Mouse (Mus musculus) granulocyte monocyte progenitor cell, adult 5-6 weeks (primary cell): Measurements from ENCODE around the gene B3gnt2. TPM values are rescaled to one million over a fixed set of nuclear protein-coding genes. Genes with fewer than 3 reads are reported as not detected.

ENCODE experiments used
- ATAC-seq: replicated peaks from 2 replicates; pipeline ENCODE4 v1.8.0; 2016; ENCODE audit warnings: mild to moderate bottlenecking, moderate TSS enrichment, inconsistent platforms; ENCODE audit not compliant: poor library complexity, severe bottlenecking
- total RNA-seq, 2 experiments: library from RNA; stranded (forward) in 1 of 2; stranded (reverse) in 1 of 2; fragments of 200-712, 200-1000 nt in 1 of 2; fragments of >200 nt in 1 of 2; fragmentation: Nextera tagmentation in 1 of 2; gene quantifications; 2 replicates each; pipeline ENCODE4 v1.2.3; 2014 to 2017

B3gnt2 gene
- total RNA-seq, 2 experiments from 2014 or later = 12.3 to 41.3 TPM

DNA sequence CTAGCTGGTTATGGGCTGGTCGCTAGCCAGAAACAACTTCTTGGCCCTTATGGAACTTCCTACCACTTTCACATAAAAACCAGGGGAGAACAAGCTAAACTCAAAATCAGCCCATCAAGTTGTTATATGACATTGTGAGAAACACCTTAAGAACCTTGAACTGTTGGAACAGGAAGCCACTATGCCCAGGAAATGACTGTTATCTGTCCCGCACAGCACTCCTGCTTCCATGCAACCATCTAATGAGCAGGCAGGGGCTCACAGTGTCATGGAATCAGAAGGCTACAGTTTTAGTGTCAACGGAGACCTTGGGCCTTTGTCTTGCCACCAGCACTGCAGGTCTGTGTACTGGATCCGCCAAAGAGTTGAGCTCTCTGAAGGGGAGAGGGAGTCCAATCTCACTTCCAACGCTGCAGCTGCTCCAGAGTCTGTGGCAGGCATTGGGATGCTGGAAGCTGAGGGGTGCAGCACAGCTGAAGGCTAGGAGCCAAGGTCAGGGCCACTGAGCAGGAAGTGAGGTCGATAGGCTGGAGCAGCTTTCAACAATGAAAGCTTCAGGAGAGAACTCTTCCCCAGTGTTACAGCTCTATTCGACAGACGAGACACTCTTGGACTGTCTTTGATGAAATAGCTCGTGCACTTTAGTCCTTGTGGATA lies 36.6 kb downstream of the B3gnt2 start:
- 0 out of 2 replicates have a peak, but pooled peaks have one; percentile 7 for ATAC-seq

DNA sequence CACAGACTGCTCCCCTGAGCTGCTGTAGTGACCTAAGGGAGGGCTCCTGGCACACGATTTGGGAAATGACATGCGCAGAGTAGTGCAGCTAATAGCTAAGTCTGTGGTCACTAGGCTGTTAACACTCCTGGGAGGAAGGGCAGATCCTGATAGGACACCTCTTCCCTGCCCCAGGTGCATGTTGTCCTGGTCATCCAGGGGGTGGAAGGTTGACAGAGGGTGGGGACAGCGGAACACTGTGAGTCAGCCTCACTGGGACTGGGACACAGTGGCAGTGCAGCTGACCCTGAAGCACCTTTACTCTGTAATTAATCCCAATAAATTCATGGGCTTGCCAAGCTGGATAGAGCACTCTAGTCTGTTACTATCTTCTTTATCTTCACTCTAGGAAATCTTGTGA lies 39.5 kb downstream of the B3gnt2 start:
- no peak for ATAC-seq

DNA sequence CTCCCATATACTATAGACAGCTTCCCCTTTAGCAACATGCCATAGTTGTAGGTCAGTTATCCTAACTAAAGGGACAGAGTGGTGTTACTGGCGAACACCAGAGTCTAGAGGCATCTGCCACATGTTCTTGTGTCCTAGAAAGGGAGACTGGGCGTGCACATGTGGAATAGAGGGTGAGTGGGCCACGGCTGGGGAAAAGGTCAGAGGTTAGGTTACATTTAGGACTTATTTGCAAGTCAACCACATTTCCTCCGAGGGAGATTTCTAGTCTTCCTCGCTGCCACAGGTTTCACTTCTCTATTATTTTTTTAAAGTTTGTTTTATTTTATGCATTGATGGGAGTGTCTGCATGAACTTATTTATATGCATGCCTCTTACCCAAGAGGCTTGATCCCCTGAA lies 42.4 kb downstream of the B3gnt2 start:
- peak; percentile 39 for ATAC-seq

DNA sequence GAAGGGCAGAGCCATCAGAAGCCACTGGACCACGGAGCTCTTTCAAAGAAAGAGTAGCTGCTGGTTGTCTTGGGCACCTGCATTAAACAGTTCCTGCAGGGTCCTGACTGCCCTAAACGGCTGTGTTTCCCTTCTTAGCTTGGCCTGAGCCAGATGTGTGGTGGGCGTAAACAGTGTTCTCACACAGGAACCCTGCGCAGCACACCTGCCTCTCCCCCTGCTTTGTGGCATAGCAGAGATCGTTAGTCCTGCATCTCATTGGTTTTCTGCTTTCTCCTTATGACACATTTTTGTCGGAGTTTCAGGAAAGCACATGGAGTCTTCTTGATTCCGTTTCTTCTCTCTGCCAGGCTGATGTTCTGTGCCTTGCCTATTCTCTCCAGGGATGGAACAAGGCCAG lies 44.9 kb downstream of the B3gnt2 start:
- no peak for ATAC-seq

DNA sequence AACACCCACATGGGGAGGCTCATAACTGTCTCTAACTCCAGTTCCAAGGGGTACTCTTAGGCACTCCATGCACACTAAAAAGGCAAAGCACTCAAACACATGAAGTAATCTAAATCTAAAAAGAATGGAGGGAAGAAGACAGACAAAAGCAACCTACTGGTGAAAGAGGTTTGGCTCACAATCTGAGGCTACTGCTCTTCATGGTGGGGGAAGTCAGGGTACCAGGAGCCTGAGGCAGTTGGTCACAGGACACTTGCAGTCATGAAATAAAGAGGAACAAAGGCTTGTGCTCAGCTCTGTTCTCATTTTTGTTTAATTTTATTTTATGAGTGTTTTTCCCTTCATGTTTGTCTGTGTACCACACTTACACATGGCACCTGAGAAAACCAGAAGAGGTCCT lies 45.6 kb downstream of the B3gnt2 start:
- peak; percentile 46 for ATAC-seq

DNA sequence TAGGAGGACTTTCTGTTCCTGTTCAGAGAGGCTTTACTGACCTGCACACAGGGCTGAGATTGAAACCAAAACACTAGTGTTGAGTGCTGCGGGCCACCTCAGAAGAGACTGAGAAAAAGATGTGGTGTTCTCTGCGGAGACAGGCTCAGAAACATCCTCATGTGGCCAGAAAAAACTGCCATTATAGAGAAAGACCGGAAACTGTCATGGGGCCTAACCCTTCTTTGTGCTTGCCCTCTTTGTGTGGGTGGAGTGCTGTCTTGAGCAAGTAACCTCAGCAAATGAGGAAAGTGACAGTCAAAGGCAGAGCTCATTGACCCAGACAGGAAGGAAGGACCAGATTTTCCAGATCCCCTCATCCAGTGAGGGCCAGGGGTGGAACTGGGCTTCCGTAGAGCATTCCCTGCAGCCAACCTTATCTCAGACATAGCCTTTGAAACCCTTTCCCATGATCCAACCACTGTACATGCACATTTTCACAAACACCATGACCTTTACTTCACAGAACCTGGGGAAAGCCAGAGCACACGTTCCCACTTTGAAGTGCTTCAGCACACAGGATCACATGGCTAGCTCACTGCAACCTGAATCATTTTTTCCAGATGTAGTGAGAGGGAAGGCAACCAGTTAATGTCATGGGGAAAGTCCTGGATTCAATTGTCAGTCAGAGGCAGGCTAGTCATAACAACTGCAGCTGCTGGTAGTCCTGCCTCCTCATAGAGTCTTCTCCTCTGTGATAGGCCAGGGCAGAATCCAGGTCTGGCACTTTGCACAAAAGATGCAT lies 46.6 kb downstream of the B3gnt2 start:
- peak; percentile 70 for ATAC-seq

DNA sequence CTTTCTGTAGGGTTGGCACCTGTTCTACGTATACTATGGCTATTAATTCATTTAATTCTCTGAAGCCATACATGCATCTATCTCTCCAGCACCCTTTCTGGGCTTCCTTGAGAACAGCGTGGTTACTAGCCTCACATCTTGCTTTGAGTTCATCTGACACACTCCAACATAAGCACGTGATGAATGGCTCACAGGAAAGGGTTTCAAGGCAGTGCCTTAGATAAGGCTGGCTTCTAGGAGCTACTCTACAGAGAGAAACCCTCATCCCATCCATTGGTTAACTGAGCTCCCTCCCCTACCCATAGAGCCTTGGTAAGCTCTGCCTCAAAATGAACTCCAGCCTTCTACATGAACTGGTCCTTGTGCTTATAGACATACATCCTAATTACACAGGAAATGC lies 47.3 kb downstream of the B3gnt2 start:
- no peak for ATAC-seq

DNA sequence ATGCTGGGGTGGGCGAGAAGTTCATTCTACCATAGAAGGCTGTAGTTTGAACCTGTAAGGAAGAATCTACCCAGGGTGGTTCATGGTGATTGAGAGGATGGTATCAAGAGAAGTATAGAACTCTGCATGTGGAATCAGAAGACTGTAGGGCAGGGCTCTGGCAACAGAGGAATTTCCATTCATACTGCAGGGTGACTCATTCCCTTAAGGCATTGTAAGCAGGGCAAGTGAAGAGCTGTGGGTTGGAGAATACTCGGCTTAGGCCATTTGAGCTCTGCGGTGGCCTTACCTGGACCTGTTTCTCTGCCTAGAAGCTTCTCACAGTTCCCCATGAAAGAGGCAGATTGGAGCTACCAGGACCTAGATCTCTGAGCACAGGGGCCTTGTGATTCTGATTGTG lies 49.3 kb downstream of the B3gnt2 start:
- ATAC-seq = no peak

DNA sequence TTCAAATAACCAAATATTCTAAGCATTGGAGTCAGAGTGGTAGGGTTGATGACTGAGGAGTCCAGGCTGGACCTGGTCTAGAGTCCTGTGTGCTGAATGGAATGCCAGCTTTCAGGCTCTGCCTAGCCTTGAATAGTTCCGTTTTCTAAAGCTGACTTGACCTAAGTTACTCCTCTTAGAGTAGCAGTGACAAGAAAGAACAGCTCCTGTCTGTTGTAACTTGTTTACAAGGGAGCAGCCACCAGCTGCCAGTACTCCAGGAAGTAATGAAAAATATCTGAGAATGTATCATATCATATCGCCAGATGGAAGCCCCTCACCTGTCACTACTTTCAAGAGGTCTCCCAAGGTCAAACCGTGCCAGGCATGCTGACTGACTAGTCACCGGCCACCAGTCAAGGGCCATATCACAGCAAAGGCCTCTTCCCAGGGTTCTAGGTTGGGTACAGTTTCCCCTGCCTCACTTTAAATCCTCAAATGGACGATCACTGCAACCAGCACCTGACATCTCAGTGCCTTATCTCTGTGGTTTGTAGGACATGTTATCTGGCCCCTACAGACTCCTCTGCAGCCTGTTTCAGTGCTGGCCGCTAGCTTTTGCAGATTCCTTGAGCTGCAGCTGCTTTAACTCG lies 51.2 kb downstream of the B3gnt2 start:
- peak; percentile 10; the same call in 1 of the 2 replicates for ATAC-seq

DNA sequence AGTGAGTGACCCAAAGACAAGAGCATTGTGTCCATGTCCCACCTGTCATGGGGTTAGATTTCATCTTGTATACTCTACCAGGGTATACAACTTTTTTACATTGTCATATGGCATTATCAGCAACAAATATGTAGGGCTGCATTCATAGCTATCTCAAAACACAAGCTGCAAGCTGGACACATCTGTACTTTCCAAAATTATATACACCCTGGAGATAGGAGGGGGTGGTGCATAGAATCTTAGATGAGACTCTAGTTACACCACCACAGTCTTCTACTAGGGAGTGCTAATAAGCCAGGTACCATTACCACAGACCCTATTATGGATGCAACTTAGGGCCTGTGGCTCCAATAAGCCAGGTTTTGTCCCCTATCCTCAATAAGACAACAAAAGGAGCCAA lies 52.7 kb downstream of the B3gnt2 start:
- ATAC-seq = no peak

DNA sequence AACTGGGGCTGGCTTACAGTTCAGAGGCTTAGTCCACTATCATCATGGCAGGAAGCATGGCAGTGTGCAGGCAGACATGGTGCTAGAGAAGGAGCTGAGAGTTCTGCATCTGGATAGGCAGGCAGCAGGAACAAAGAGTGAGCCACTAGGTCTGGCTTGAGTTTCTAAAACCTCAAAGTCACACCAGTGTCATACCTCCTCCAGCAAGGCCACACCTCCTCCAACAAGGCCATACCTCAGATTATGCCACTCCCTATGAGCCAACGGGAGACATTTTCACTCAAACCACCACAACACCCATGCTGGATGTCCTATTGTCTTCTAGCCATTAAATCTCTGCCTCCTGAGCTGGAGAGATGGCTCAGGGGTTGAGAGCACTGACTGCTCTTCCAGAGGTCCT lies 55.6 kb downstream of the B3gnt2 start:
- ATAC-seq = no peak

DNA sequence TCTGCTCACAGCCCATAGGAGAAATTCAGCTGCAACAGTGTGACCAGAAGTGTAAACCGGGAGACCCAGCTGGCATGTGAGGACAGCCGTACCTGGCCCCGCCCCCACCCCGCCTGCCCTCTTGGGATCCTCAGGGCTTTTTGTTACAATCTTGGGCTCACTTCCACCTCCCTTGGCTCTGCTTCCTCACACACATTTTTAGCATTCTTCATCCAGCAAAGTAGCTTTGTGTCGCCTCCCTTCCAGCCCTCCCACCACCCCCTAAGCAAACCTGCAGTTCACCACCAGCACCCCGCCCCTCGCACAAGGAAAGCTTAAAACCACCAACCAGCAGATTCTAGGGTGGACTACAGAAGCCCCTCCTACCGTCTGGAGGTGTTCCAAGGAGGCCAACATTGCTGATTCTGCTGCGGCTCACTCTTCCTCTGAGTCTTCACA lies 60.8 kb downstream of the B3gnt2 start:
- ATAC-seq = peak; percentile 79

DNA sequence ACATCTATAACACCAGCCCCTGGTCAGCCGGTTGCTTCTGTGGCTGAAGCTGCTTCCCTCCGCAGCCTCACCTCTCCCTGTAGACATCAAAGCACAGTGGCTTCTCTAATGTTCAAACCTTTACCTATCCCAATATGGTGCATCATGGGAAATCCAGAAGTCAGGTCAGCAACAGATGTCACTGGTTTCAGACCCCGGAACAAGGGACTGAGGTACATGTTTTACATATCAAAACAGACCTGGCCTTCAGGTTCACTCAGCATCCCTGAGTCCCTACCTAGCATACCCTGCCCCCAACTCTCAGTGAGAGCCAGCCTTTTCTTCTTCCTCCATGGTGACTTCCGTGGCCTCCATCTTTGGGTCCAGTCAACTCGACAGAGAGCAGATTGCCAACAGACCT lies 61.8 kb downstream of the B3gnt2 start:
- no peak for ATAC-seq

DNA sequence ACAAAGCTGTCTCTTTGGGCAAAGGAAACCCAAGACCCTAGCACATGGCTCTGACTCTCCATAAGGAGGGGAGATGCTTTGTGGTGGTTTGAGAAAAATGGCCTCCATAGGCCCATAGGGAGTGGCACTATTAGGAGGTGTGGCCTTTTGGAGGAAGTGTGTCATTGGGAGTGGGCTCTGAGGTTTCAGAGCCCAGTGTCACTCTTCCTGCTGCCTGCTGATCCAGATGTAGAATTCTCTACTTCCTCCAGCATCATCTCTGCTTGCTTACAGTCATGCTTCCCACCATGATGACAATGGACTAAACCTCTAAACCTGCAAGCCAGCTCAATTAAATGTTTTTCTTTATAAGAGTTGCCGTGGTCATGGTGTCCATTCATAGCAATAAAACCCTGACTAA lies 66.0 kb downstream of the B3gnt2 start:
- peak; percentile 64 for ATAC-seq

DNA sequence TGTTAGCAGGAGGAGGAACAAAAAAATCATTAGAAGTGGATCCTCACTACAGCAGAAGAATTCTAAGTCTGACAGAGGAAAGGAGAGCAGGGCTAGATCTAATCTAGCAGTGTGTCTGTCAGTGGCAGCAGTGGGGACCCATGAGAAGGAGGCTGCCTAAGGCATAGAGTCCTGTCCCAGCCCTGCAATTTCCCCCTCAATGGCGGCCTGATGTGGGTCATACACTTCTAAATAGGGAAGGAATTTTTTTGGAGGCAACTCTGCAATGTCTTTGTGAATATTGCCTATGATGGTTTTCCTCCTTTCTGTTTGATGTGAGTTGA lies 66.9 kb downstream of the B3gnt2 start:
- no peak for ATAC-seq

DNA sequence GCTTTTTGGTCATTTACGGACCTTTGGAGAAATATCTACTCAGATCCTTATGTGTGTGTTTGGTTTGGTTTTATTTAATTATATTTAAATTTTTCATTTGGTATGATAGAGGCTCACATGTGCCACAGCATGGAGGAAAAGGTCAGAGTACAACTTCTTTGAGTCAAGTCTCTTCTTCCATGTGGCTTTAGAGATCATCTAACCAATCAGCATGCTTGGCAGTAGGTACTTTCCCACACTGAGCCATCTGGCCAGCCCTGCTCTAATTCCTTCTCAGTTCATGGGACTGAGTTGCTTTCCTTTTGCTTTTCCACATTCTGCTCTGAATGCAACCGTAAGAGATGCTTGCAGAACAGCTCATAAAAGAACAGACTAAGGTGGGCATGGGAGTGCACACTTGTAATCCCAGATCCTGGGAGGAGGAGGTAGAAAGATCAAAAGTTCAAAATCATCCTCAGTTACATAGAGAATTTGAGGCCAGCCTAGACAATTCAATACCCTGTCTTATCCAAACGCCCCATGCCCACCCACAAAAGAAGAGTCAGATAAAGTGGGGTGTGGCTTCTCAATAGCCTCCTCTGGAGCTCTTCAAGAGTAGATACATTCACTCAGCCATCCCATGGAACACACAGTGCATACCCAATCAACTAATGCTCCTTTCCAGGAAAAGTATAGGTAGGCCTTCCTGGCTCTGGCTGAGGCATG lies 67.4 kb downstream of the B3gnt2 start:
- ATAC-seq = no peak

DNA sequence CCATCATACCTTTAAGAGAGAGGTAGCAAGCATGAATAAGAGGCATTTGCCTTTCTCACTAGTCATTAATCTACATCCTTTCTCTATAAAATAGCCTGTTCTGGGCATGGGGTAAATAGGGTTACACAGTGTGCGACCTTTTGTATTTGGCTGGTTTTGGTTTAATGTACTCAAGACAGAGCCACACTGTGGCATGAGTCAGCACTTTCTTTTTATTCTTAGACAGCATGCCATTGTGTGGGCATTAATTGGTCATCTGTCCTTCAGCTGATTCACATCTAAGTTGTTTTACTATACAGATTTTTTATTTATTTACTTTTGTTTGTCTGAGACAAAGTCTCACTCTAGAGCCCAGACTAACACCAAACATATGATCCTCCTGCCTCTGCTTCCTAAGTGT lies 68.6 kb downstream of the B3gnt2 start:
- no peak for ATAC-seq

DNA sequence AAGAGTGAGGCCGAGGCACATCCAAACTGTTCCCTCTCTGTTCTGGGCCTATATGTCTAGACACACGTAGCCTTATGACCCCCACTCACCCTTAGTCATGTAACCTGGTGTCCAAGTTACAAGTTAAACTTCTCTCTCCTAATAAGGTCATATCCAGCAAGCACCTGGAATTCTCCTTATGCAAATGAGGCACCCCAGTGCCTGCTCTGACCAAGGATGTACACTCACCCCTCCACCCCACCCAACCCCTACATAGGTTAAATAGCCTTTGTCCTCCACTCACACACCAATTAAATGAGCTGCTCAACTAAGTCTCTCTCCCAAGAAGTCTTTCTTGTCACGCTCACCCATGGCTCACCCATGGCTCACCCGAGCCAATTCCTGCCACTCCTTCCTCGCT lies 69.0 kb downstream of the B3gnt2 start:
- ATAC-seq = no peak

DNA sequence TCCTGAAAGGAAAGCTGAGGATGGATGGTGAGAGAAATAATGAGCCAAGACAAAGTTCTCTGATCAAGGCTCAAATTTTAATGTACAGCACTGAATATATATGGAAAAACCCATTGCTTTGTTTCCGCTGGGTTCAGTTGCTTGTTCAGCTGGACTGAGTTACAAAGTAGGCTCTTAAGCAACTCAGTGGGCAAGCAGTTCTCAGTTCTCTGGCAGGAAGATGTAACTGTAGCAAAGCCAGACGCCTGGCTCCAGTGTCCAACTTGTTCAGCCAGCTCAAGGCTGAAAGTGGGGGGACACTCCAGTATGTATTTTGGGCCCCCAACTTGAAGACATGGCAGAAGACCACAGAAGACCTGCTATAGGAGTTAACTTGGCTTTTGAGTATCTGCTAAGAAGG lies 72.9 kb downstream of the B3gnt2 start:
- ATAC-seq = no peak; the same call in 1 of the 2 replicates

DNA sequence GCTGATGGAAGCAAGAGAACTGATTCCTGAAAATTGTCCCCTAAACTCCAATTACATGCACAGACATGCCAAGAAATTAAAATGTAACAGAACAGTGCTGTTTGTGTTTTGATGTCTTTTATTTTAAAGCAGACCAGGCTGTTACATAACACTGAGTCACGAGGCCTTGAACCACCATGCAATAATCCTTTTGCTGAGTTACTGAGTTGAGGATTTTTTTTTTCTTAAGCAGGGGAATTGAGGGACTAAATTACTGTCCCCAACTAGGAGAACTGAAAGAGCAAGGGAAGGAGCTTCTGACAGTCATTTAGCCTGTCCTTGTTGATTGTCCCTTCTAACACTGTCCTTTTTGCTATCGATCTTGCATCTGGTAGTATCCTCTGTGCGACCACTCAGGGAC lies 76.3 kb downstream of the B3gnt2 start:
- peak; percentile 20 for ATAC-seq

DNA sequence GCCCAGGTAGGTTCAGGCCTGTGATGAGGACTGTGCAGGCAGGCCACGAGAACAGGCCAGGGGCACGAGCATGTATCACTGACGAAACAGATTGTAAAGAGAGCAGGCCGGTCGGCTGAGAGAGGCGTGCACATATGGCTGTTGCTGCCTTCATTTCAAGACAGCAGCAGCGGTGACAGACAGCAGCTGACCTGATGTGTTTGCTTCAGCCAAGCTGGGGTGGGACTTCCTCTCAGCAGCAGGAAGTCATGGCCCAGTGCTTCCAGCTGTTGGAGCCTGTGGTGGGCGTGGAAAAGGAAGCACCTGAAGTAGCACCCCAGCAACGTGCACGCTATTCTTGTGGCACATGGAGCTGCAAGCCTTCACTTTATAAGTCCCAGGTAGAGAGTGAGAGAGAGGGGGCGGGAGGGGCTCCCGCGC lies 78.0 kb downstream of the B3gnt2 start:
- peak; percentile 71 for ATAC-seq
